Mouse (Mus musculus): ENCODE measurements around the gene Mia. TPM values are rescaled to one million over a fixed set of nuclear protein-coding genes. Genes with fewer than 3 reads are reported as not detected.

Gene Mia
- total and polyA plus RNA-seq, 3 experiments = 0.44 to 2.0 (median 1.1) TPM

DNA sequence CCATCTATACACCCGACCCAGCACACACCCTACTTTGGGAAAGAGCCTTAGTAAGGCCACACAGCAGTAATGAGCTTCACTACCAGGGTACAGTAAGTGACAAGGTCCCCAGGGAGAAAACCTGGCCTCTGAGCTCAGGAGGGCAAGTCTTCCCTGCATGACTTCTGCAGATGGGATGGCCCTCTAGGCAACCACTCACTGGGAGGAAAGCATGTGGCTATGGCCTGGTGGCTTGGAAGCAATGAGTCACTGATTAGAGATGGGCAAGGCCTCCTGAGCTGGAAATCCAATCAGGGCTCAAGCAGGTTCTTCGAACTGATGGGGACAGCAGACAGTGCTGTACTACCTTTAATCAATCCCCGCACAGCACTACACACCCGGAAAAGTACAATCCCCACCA is 19.2 kb downstream of the Mia start:
- H3K36me3 ChIP-seq (replicated peaks in 1 of 2; ENCODE audit: control insufficient read depth in 1 of 2, insufficient read depth in 1 of 2, low read length in 1 of 2) = peaks cover 43 to 77% of the 10 kb centered on the region in 2 experiments
- H3K4me3 ChIP-seq (replicated peaks in 1 of 3; ENCODE audit: low read depth in 2 of 3, low read length in 2 of 3, poor library complexity in 1 of 3) = peak overlapping the region in 2 of 3 experiments; percentile 12 to 92
- H3K79me2 ChIP-seq (replicated peaks; ENCODE audit: control insufficient read depth, extremely low read depth, insufficient read depth, poor library complexity, severe bottlenecking) = peaks cover 48% of the 10 kb centered on the region
- TF ChIP-seq NRF1 (IDR thresholded peaks at IDR 0.05; ENCODE audit: low read depth, low read length) (no peak), JUN (IDR thresholded peaks at IDR 0.05; ENCODE audit: insufficient read depth, low read depth, low read length) (peak; percentile 38; the same call in 1 of the 2 replicates), ZNF384 (IDR thresholded peaks at IDR 0.05; ENCODE audit: low read depth, low read length) (no peak), JUND (conservative IDR thresholded peaks at IDR 0.05; ENCODE audit: low read depth, low read length) (peak; percentile 77), RCOR1 (conservative IDR thresholded peaks at IDR 0.05; ENCODE audit: low read depth, low read length) (no peak), MAX (IDR thresholded peaks at IDR 0.05; ENCODE audit: low read length) (peak; percentile 67), TBP (conservative IDR thresholded peaks at IDR 0.05; ENCODE audit: low read depth, low read length) (no peak), E2F4 (IDR thresholded peaks at IDR 0.05; ENCODE audit: insufficient replicate concordance, low read depth, low read length) (no peak), ETS1 (conservative IDR thresholded peaks at IDR 0.05; ENCODE audit: low read depth, low read length) (peak; percentile 80), BHLHE40 (IDR thresholded peaks at IDR 0.05; ENCODE audit: low read depth, low read length) (peak; percentile 55), ZMIZ1 (IDR thresholded peaks at IDR 0.05; ENCODE audit: low read depth, low read length) (0 out of 2 replicates have a peak, but pooled peaks have one; percentile 35), MEF2A (IDR thresholded peaks at IDR 0.05; ENCODE audit: borderline replicate concordance, low read depth, low read length) (0 out of 2 replicates have a peak, but pooled peaks have one; percentile 26), USF1 (IDR thresholded peaks at IDR 0.05; ENCODE audit: low read depth, low read length) (no peak), MYC (IDR thresholded peaks at IDR 0.05; ENCODE audit: low read depth, low read length) (0 out of 2 replicates have a peak, but pooled peaks have one; percentile 59), GABPA (IDR thresholded peaks at IDR 0.05; ENCODE audit: insufficient replicate concordance, low read depth, low read length) (no peak), MXI1 (IDR thresholded peaks at IDR 0.05; ENCODE audit: low read depth, low read length) (peak; percentile 61; the same call in 1 of the 2 replicates), NELFE (IDR thresholded peaks at IDR 0.05; ENCODE audit: low read depth, low read length) (no peak), EP300 (IDR thresholded peaks at IDR 0.05; ENCODE audit: low read length) (peak; percentile 48; the same call in 1 of the 2 replicates), USF2 (conservative IDR thresholded peaks at IDR 0.05; ENCODE audit: low read depth, low read length) (no peak)
- dilution Hi-C loops (cut with MboI; ENCODE audit: extremely low pct_ligation_motif_present, extremely low pct_unique_long_range_greater_than_20kb, low sequenced_read_pairs) (no loop called here), in situ Hi-C loops (cut with MboI; ENCODE audit: low pct_ligation_motif_present, low pct_unique_long_range_greater_than_20kb, low sequenced_read_pairs) (loop anchor here (5.0 kb wide), 1 partner anchor 66 kb away; the partner anchor contains the start of gene Itpkc)
- peak overlapping the region; percentile 77 for H3K4me2 ChIP-seq (ENCODE audit: insufficient read depth, low read depth, poor library complexity, severe bottlenecking)
- peaks cover 27 to 64% of the 10 kb centered on the region in 2 experiments for H3K4me1 ChIP-seq (ENCODE audit: control insufficient read depth in 1 of 2, insufficient read depth in 2 of 2)
- peak; percentile 85 for DNase-seq (ENCODE audit: extremely low read depth)
- no peaks in the 10 kb centered on the region for H3K27me3 ChIP-seq (replicated peaks)
- H3K27ac ChIP-seq (ENCODE audit: insufficient read depth, low read depth) = peak overlapping the region; percentile 47; the same call in 1 of the 2 replicates
- H3K9me3 ChIP-seq (replicated peaks; ENCODE audit: low read length) = no peaks in the 10 kb centered on the region
- H3K9ac ChIP-seq (ENCODE audit: insufficient read depth, low read depth) = no peak overlapping the region; the same call in 1 of the 2 replicates

DNA sequence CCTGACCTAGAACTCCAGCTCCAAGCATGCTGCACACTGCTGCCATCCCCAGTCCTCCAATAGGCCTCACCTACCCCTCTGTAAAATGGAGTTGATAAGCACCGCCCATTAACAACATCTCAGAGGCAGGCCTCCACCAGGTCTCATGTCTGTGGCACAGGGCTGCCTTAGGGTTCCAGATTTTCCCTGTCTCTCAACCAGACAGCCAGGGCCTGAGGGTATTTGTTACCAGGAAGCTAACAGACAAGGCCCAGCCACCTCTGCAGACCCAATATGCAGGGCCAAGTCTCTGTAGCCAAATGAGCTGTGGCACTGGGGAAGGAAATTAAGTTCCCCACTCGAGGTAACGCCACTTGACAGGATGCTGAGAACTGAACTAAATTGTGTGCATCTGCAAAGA is 20.0 kb downstream of the Mia start:
- H3K36me3 ChIP-seq (replicated peaks in 1 of 2; ENCODE audit: control insufficient read depth in 1 of 2, insufficient read depth in 1 of 2, low read length in 1 of 2) = peaks cover 43 to 85% of the 10 kb centered on the region in 2 experiments
- dilution Hi-C loops (cut with MboI; ENCODE audit: extremely low pct_ligation_motif_present, extremely low pct_unique_long_range_greater_than_20kb, low sequenced_read_pairs) = no loop called here

More for the DNA sequence above, 20.0 kb downstream of the Mia start:
- Histone ChIP-seq H3K4me2 (ENCODE audit: insufficient read depth, low read depth, poor library complexity, severe bottlenecking) (no peak overlapping the region), H3K4me1 (ENCODE audit: control insufficient read depth in 1 of 2, insufficient read depth in 2 of 2) (peaks cover 27 to 64% of the 10 kb centered on the region in 2 experiments), H3K9me3 (replicated peaks; ENCODE audit: low read length) (no peaks in the 10 kb centered on the region), H3K4me3 (replicated peaks in 1 of 3; ENCODE audit: low read depth in 2 of 3, low read length in 2 of 3, poor library complexity in 1 of 3) (peak overlapping the region in 1 of 3 experiments; percentile 92), H3K9ac (ENCODE audit: insufficient read depth, low read depth) (no peak overlapping the region; the same call in 1 of the 2 replicates), H3K27me3 (replicated peaks) (no peaks in the 10 kb centered on the region), H3K27ac (ENCODE audit: insufficient read depth, low read depth) (peak overlapping the region; percentile 47; the same call in 1 of the 2 replicates), H3K79me2 (replicated peaks; ENCODE audit: control insufficient read depth, extremely low read depth, insufficient read depth, poor library complexity, severe bottlenecking) (peaks cover 48% of the 10 kb centered on the region)
- no peak for TF ChIP-seq MAZ (IDR thresholded peaks at IDR 0.05; ENCODE audit: low read depth, low read length)
- TF ChIP-seq CHD1 (IDR thresholded peaks at IDR 0.05; ENCODE audit: low read depth, low read length) = no peak
- no peak for TF ChIP-seq CHD2 (IDR thresholded peaks at IDR 0.05; ENCODE audit: low read length)
- no peak for TF ChIP-seq ZNF384 (IDR thresholded peaks at IDR 0.05; ENCODE audit: low read depth, low read length)
- TF ChIP-seq PAX5 (IDR thresholded peaks at IDR 0.05; ENCODE audit: low read length) = no peak
- no peak for TF ChIP-seq GABPA (IDR thresholded peaks at IDR 0.05; ENCODE audit: insufficient replicate concordance, low read depth, low read length)
- no peak for TF ChIP-seq NELFE (IDR thresholded peaks at IDR 0.05; ENCODE audit: low read depth, low read length)
- no peak; the same call in 1 of the 2 replicates for TF ChIP-seq POLR2A (IDR thresholded peaks at IDR 0.05; ENCODE audit: low read depth, low read length)
- no peak for TF ChIP-seq MEF2A (IDR thresholded peaks at IDR 0.05; ENCODE audit: borderline replicate concordance, low read depth, low read length)
- TF ChIP-seq RCOR1 (conservative IDR thresholded peaks at IDR 0.05; ENCODE audit: low read depth, low read length) = no peak
- no peak for TF ChIP-seq MXI1 (IDR thresholded peaks at IDR 0.05; ENCODE audit: low read depth, low read length)
- no peak for TF ChIP-seq TCF12 (IDR thresholded peaks at IDR 0.05; ENCODE audit: low read depth, low read length)
- TF ChIP-seq MAFK (IDR thresholded peaks at IDR 0.05; ENCODE audit: insufficient replicate concordance, low read length) = no peak
- no peak for TF ChIP-seq ELF1 (IDR thresholded peaks at IDR 0.05; ENCODE audit: low read depth, low read length)
- no peak for DNase-seq (ENCODE audit: extremely low read depth)
- in situ Hi-C loops (cut with MboI; ENCODE audit: low pct_ligation_motif_present, low pct_unique_long_range_greater_than_20kb, low sequenced_read_pairs) = loop anchor here (5.0 kb wide), 1 partner anchor 66 kb away; the partner anchor contains the start of gene Itpkc
